Mouse (Mus musculus) C2C12 (cell line): Measurements from ENCODE around the gene Exoc3.

Source experiments
- CEBPB ChIP-seq: IDR thresholded peaks from one replicate; pipeline ENCODE4 v1.6.1; 2011; ENCODE audit warnings: low read depth, mild to moderate bottlenecking, control low read depth, moderate library complexity
- CTCF ChIP-seq: IDR thresholded peaks from one replicate; pipeline ENCODE4 v1.5.1; 2011; ENCODE audit not compliant: control insufficient read depth, insufficient read depth, insufficient read length
- MAX ChIP-seq: IDR thresholded peaks from one replicate; pipeline ENCODE4 v1.6.1; 2011; ENCODE audit warnings: mild to moderate bottlenecking, control low read depth

DNA sequence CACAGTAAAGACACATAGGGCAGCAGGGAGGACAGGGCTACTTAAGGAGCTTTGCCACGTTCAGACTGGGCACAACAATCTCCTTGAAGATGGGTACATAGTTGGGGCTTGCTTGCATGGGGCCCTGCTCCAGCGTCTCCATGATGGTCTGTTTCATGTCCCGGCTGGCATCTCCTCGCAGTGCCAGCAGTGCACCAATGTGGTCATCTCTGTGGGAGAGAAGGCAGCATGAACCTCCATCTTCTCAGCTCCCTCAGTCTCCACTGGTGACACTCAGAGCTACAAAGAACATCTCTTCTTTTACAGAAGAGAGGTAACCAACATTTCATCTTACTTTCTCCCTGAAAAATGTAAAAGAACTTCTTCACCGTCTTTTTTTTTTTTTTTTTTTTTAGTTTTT is 36.5 kb downstream of the Exoc3 start:
- TF ChIP-seq MAX (no peak), CTCF (no peak), CEBPB (no peak)
